8 mouse cellular contexts compared by ENCODE assay signal in the genomic region with DNA sequence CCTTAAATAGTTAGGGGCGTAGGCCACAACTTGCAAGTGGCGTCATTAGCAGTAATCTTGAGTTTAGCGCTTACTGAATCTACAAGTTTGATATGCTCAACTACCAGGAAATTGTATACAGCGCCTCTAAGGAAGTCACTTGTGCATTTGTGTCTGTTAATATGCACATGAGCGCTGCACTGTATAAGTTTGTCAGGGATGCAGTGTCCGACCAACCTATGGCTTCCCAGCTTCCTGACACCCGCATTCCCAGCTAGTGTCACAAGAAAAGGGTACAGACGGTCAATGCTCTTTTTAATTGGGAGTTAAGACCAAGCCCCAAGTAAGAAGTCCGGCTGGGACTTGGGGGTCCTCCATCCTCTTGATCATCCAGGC. TPM values are rescaled to one million over a fixed set of nuclear protein-coding genes. Genes with fewer than 3 reads are reported as not detected.
DNase-seq lines count a peak whose midpoint lies in the region; ATAC-seq and TF ChIP-seq lines count a peak whose summit lies in the region.

No protein-coding gene starts in this region.

- no peak for ATAC-seq in liver, postnatal 0 days

- WGBS in heart, embryonic 10.5 days, result 18% methylated on average over 9 of the region's 9 CpGs
- 33% methylated on average over 9 of the region's 9 CpGs for WGBS in hindbrain, embryonic 10.5 days
- WGBS in liver, postnatal 0 days (ENCODE audit: insufficient replicate concordance), result 26% methylated on average over 9 of the region's 9 CpGs

- H3K4me2 ChIP-seq in liver, postnatal 0 days (ENCODE audit: low read depth, low read length), result peak overlapping the region; percentile 66

- TF ChIP-seq POLR2A in brain, embryonic 14.5 days (IDR thresholded peaks at IDR 0.05; ENCODE audit: borderline replicate concordance, extremely low read depth, insufficient read depth, insufficient read length, poor library complexity, severe bottlenecking), result no peak

- peaks cover 54% of the 10 kb centered on the region for H3K27me3 ChIP-seq in heart, embryonic 10.5 days (ENCODE audit: insufficient read depth, poor library complexity, severe bottlenecking)
- H3K27me3 ChIP-seq in hindbrain, embryonic 10.5 days (ENCODE audit: insufficient read depth, poor library complexity, severe bottlenecking), result peaks cover 77% of the 10 kb centered on the region
- H3K27me3 ChIP-seq in liver, postnatal 0 days (ENCODE audit: insufficient read depth, low read length), result peaks cover 68% of the 10 kb centered on the region

- TF ChIP-seq CTCF in brain, embryonic 14.5 days (IDR thresholded peaks at IDR 0.05; ENCODE audit: borderline replicate concordance, extremely low read depth, insufficient read depth, insufficient read length), result no peak
- TF ChIP-seq CTCF in liver, postnatal 0 days (IDR thresholded peaks at IDR 0.05; ENCODE audit: low read depth), result no peak

- no peak overlapping the region for H3K9ac ChIP-seq in liver, postnatal 0 days (replicated peaks)

- DNase-seq in heart, embryonic 10.5 days (ENCODE audit: low spot score), result no peak
- no peak for DNase-seq in heart, postnatal 25 days (ENCODE audit: low spot score)
- peak; percentile 21 for DNase-seq in brain, embryonic 14.5 days (ENCODE audit: low read depth)
- DNase-seq in hindbrain, embryonic 10.5 days (ENCODE audit: low spot score), result peak; percentile 16
- no peak for DNase-seq in liver, postnatal 0 days
- DNase-seq in spleen, postnatal 14 days (ENCODE audit: low spot score in 2 of 2), result no peak
- no peak for DNase-seq in spleen, postnatal 36 days (ENCODE audit: low spot score in 2 of 2)
- DNase-seq in embryo, embryonic 9.5 days (ENCODE audit: extremely low spot score), result no peak

- no peaks in the 10 kb centered on the region for H3K9me3 ChIP-seq in heart, embryonic 10.5 days
- H3K9me3 ChIP-seq in hindbrain, embryonic 10.5 days, result no peaks in the 10 kb centered on the region
- no peaks in the 10 kb centered on the region for H3K9me3 ChIP-seq in liver, postnatal 0 days (ENCODE audit: low read length)

- intact Hi-C loops in heart, postnatal 25 days (cut with DNase I), result loop anchor here (5.0 to 10.0 kb wide), 3 partner anchors 241 to 928 kb away; no protein-coding TSS in a partner anchor

- H3K4me1 ChIP-seq in heart, embryonic 10.5 days, result peaks cover 17% of the 10 kb centered on the region
- peaks cover 29% of the 10 kb centered on the region for H3K4me1 ChIP-seq in hindbrain, embryonic 10.5 days (replicated peaks)
- H3K4me1 ChIP-seq in liver, postnatal 0 days (ENCODE audit: insufficient read depth), result peaks cover 5% of the 10 kb centered on the region

- TF ChIP-seq EP300 in liver, postnatal 0 days (IDR thresholded peaks at IDR 0.05; ENCODE audit: low read depth), result no peak

- no peaks in the 10 kb centered on the region for H3K36me3 ChIP-seq in heart, embryonic 10.5 days
- no peaks in the 10 kb centered on the region for H3K36me3 ChIP-seq in hindbrain, embryonic 10.5 days
- H3K36me3 ChIP-seq in liver, postnatal 0 days (replicated peaks; ENCODE audit: insufficient read depth, low read length), result no peaks in the 10 kb centered on the region

- H3K4me3 ChIP-seq in heart, embryonic 10.5 days, result peak overlapping the region; percentile 66
- peak overlapping the region; percentile 56 for H3K4me3 ChIP-seq in hindbrain, embryonic 10.5 days
- peak overlapping the region; percentile 47 for H3K4me3 ChIP-seq in liver, postnatal 0 days (ENCODE audit: low read depth, low read length)

- H3K27ac ChIP-seq in heart, embryonic 10.5 days, result peak overlapping the region; percentile 78; the same call in 1 of the 2 replicates
- no peak overlapping the region for H3K27ac ChIP-seq in hindbrain, embryonic 10.5 days
- no peak overlapping the region for H3K27ac ChIP-seq in liver, postnatal 0 days (ENCODE audit: low read depth)

RNA-seq across cellular contexts. Expression of gene Bmp2, which starts 1.9 kb away (rescaled TPM):
- polyA plus RNA-seq in heart, embryonic 10.5 days (2016; fragmentation: Nextera tagmentation; extraction: Ambion mirVana), result 23.5 and 24.5 TPM in 2 replicates
- 1 to 10 TPM; 2.1 to 2.5 TPM for total RNA-seq in heart, postnatal 25 days (2021)
- 1.2 and 2.1 TPM in 2 replicates for polyA plus RNA-seq in brain, embryonic 14.5 days (2012; rRNA removed)
- polyA plus RNA-seq in hindbrain, embryonic 10.5 days (2016; fragmentation: Nextera tagmentation; extraction: Ambion mirVana), result 1.1 and 2.0 TPM in 2 replicates
- polyA plus RNA-seq in liver, postnatal 0 days (2015; fragmentation: Nextera tagmentation; extraction: Ambion mirVana), result 5.6 and 5.7 TPM in 2 replicates

Comparison
In these comparisons a context has a peak if more than half of its experiments do, and no peak if none do; other contexts are left out.
1. DNase-seq: peak in brain, embryonic 14.5 days (single experiment) and hindbrain, embryonic 10.5 days (single experiment); none in heart, embryonic 10.5 days (single experiment), heart, postnatal 25 days (single experiment), liver, postnatal 0 days (single experiment), spleen, postnatal 14 days (0 of 2), spleen, postnatal 36 days (0 of 2) and embryo, embryonic 9.5 days (single experiment).
2. Peak in every context shown above with its lines, with median percentiles within 50 percentile points of each other: H3K4me3 ChIP-seq.